7 mouse cellular contexts compared by ENCODE assay signal in the genomic region with DNA sequence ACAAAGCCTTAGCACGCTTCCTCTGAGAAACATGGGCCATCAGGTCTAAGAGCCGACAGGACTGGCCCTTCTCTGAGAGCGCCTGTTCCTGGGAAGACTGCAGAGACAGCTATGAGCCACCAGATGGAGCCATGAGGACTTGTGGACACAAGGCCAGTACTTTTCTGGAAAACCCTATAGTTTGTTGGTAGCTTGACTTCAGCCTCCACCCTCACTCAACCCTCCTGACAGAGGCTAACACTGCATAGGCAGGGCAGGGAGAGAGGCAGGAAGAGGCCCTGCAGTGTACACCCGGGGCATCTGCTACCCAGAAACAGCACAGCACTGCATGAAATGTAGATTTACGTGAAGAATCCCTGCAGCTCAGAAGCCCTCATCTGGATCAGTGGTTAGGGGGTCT. TPM values are rescaled to one million over a fixed set of nuclear protein-coding genes. Genes with fewer than 3 reads are reported as not detected.
DNase-seq lines count a peak whose midpoint lies in the region; ATAC-seq and TF ChIP-seq lines count a peak whose summit lies in the region.

No protein-coding gene starts in this region.

- TF ChIP-seq EP300 in heart, postnatal 0 days (IDR thresholded peaks at IDR 0.05; ENCODE audit: low read depth): no peak
- no peak for TF ChIP-seq EP300 in lung, postnatal 0 days (IDR thresholded peaks at IDR 0.05)

- H3K4me1 ChIP-seq in E14TG2a.4 (replicated peaks; ENCODE audit: low read depth, low read length): peaks cover 4% of the 10 kb centered on the region; the same call in 1 of the 2 replicates
- H3K4me1 ChIP-seq in heart, postnatal 0 days (ENCODE audit: control insufficient read depth, insufficient read depth): peaks cover 3% of the 10 kb centered on the region; the same call in 1 of the 2 replicates
- H3K4me1 ChIP-seq in lung, postnatal 0 days (ENCODE audit: insufficient read depth, low read depth, low read length): no peaks in the 10 kb centered on the region

- peak; percentile 27; the same call in 1 of the 2 replicates for ATAC-seq in heart, postnatal 0 days (ENCODE audit: insufficient read depth, low read depth)
- ATAC-seq in lung, postnatal 0 days: no peak

- no peak overlapping the region for H3K4me3 ChIP-seq in E14TG2a.4 (replicated peaks; ENCODE audit: low read length)
- no peak overlapping the region for H3K4me3 ChIP-seq in heart, postnatal 0 days (ENCODE audit: low read depth, low read length)
- H3K4me3 ChIP-seq in lung, postnatal 0 days (ENCODE audit: low read depth, low read length): no peak overlapping the region

- H3K27me3 ChIP-seq in E14TG2a.4 (ENCODE audit: insufficient read depth, low read length): no peaks in the 10 kb centered on the region
- no peaks in the 10 kb centered on the region for H3K27me3 ChIP-seq in heart, postnatal 0 days (ENCODE audit: control insufficient read depth, insufficient read depth, low read length)
- no peaks in the 10 kb centered on the region for H3K27me3 ChIP-seq in lung, postnatal 0 days (replicated peaks; ENCODE audit: insufficient read depth, low read length)

- DNase-seq in NIH3T3 (ENCODE audit: low read depth): peak; percentile 77
- peak; percentile 35 for DNase-seq in cerebellum, adult 9-11 months
- DNase-seq in heart, postnatal 0 days (ENCODE audit: low spot score): peak; percentile 68
- DNase-seq in layer of hippocampus, adult 11-12 months (ENCODE audit: low spot score): peak; percentile 57
- DNase-seq in lung, postnatal 0 days (ENCODE audit: low spot score): peak; percentile 66
- DNase-seq in right cerebral cortex, postnatal 14 days: peak; percentile 42

- no peak overlapping the region for H3K4me2 ChIP-seq in heart, postnatal 0 days (ENCODE audit: low read depth, low read length)
- H3K4me2 ChIP-seq in lung, postnatal 0 days (replicated peaks; ENCODE audit: low read depth, low read length): no peak overlapping the region

- no peaks in the 10 kb centered on the region for H3K9me3 ChIP-seq in E14TG2a.4 (ENCODE audit: low read length)
- no peaks in the 10 kb centered on the region for H3K9me3 ChIP-seq in heart, postnatal 0 days (replicated peaks; ENCODE audit: control insufficient read depth, low read length)
- no peaks in the 10 kb centered on the region for H3K9me3 ChIP-seq in lung, postnatal 0 days (ENCODE audit: low read length)

- peak; percentile 75 for TF ChIP-seq CTCF in E14TG2a.4 (conservative IDR thresholded peaks at IDR 0.05; ENCODE audit: low read length)
- peak; percentile 71 for TF ChIP-seq CTCF in heart, postnatal 0 days (IDR thresholded peaks at IDR 0.05; ENCODE audit: low read depth)
- peak; percentile 76 for TF ChIP-seq CTCF in lung, postnatal 0 days (IDR thresholded peaks at IDR 0.05)

- H3K27ac ChIP-seq in heart, postnatal 0 days (ENCODE audit: low read depth): no peak overlapping the region
- H3K27ac ChIP-seq in lung, postnatal 0 days (ENCODE audit: low read length): no peak overlapping the region

- H3K36me3 ChIP-seq in E14TG2a.4 (ENCODE audit: insufficient read depth, low read length): peaks cover 91% of the 10 kb centered on the region
- H3K36me3 ChIP-seq in heart, postnatal 0 days (replicated peaks; ENCODE audit: control insufficient read depth, insufficient read depth, low read length): peaks cover 79% of the 10 kb centered on the region
- H3K36me3 ChIP-seq in lung, postnatal 0 days (ENCODE audit: insufficient read depth, low read length): peaks cover 31% of the 10 kb centered on the region

- H3K9ac ChIP-seq in heart, postnatal 0 days (replicated peaks; ENCODE audit: low read depth, low read length): no peak overlapping the region
- no peak overlapping the region for H3K9ac ChIP-seq in lung, postnatal 0 days (replicated peaks; ENCODE audit: low read depth)

- 45% methylated on average over 5 of the region's 5 CpGs for WGBS in heart, postnatal 0 days
- WGBS in lung, postnatal 0 days: 53% methylated on average over 5 of the region's 5 CpGs

RNA-seq across cellular contexts. Expression of a gene that starts 42.1 kb away (rescaled TPM):
- total RNA-seq in heart, postnatal 0 days (2014; rRNA removed; ENCODE audit: low replicate concordance): 246 and 258 TPM in 2 replicates
- polyA plus RNA-seq in heart, postnatal 0 days (2015; fragmentation: Nextera tagmentation; extraction: Ambion mirVana): 101 and 102 TPM in 2 replicates
- polyA plus RNA-seq in lung, postnatal 0 days (2015; fragmentation: Nextera tagmentation; extraction: Ambion mirVana): 94.8 and 96.3 TPM in 2 replicates
